Mouse (Mus musculus) cerebellum, postnatal 14 days (tissue): Measurements from ENCODE around the gene Myh10.
"Not testable (repeated sequence)": the region's sequence is repeated elsewhere in the genome, so short reads cannot be mapped to it uniquely, and the experiment has no call there.

Experiments used
- DNase-seq, 2 experiments: peaks; one replicate each; pipeline ENCODE4 v3.0.0; 2021; ENCODE audit warnings: mixed read lengths in 2 of 2

Gene Myh10

GRCm38 (mm10) chr11:68811881-68812577 is 120.7 kb downstream of the Myh10 start:
- DNase-seq = no peak

GRCm38 (mm10) chr11:68818416-68818815 is 127.1 kb downstream of the Myh10 start:
- no peak for DNase-seq

- DNase-seq = peak in 1 of 2 experiments; percentile 28
Observed at GRCm38 (mm10) chr11:68819226-68819805, 128.0 kb downstream of the Myh10 start.

GRCm38 (mm10) chr11:68822326-68822725 is 131.0 kb downstream of the Myh10 start:
- DNase-seq = no peak

- no peak for DNase-seq
Observed at GRCm38 (mm10) chr11:68826735-68827134, 135.4 kb downstream of the Myh10 start.

GRCm38 (mm10) chr11:68831580-68831979 is 140.2 kb downstream of the Myh10 start:
- DNase-seq = not testable (repeated sequence)

- no peak for DNase-seq
Observed at GRCm38 (mm10) chr11:68832793-68833192, 141.4 kb downstream of the Myh10 start.

- no peak for DNase-seq
Observed at GRCm38 (mm10) chr11:68833593-68833992, 142.2 kb downstream of the Myh10 start.

GRCm38 (mm10) chr11:68835034-68835433 is 143.7 kb downstream of the Myh10 start:
- no peak for DNase-seq

GRCm38 (mm10) chr11:68839606-68840005 is 148.2 kb downstream of the Myh10 start:
- DNase-seq = no peak

GRCm38 (mm10) chr11:68850862-68851261 is 159.5 kb downstream of the Myh10 start:
- DNase-seq = no peak

GRCm38 (mm10) chr11:68851644-68852485 is 160.5 kb downstream of the Myh10 start:
- peak in 1 of 2 experiments; percentile 9 for DNase-seq

- DNase-seq = peak in 1 of 2 experiments; percentile 64
Observed at GRCm38 (mm10) chr11:68852486-68852901, 161.1 kb downstream of the Myh10 start.

- DNase-seq = peak; percentile 100
Observed at GRCm38 (mm10) chr11:68852932-68853409, 161.6 kb downstream of the Myh10 start.

GRCm38 (mm10) chr11:68853611-68854401 is 162.4 kb downstream of the Myh10 start:
- peak; percentile 12 for DNase-seq

- DNase-seq = no peak
Observed at GRCm38 (mm10) chr11:68854621-68855020, 163.3 kb downstream of the Myh10 start.

- DNase-seq = no peak
Observed at GRCm38 (mm10) chr11:68857329-68857728, 166.0 kb downstream of the Myh10 start.

- no peak for DNase-seq
Observed at GRCm38 (mm10) chr11:68859943-68860593, 168.7 kb downstream of the Myh10 start.

- no peak for DNase-seq
Observed at GRCm38 (mm10) chr11:68862260-68862659, 170.9 kb downstream of the Myh10 start.

GRCm38 (mm10) chr11:68863631-68864091 is 172.3 kb downstream of the Myh10 start:
- no peak for DNase-seq

GRCm38 (mm10) chr11:68864544-68865189 is 173.3 kb downstream of the Myh10 start:
- DNase-seq = no peak
